Mouse (Mus musculus): ENCODE data around the gene Gm8693.
"Not testable (repeated sequence)": the region's sequence is repeated elsewhere in the genome, so short reads cannot be mapped to it uniquely, and the experiment has no call there.

The Gm8693 gene

GRCm38 (mm10) chr7:22692217-22692616 is at the start of gene Gm8693:
Gm8693 (minus strand) TSS chr7:22692317.
- ATAC-seq (ENCODE audit: insufficient number of reproducible peaks, low FRiP score, low TSS enrichment) = not testable (repeated sequence)

GRCm38 (mm10) chr7:22719610-22720009 is 27.5 kb upstream of the Gm8693 start, which contains the start of gene Gm4567:
Gm4567 (minus strand) TSS chr7:22719710.
- not testable (repeated sequence) for ATAC-seq (ENCODE audit: insufficient number of reproducible peaks, low FRiP score, low TSS enrichment)

- not testable (repeated sequence) for ATAC-seq (ENCODE audit: insufficient number of reproducible peaks, low FRiP score, low TSS enrichment)
Measured at GRCm38 (mm10) chr7:22657718-22658117, 34.4 kb downstream of the Gm8693 start, which contains the start of gene Vmn1r155. Vmn1r155 (plus strand) TSS chr7:22658018.
